Mouse (Mus musculus): Measurements from ENCODE around the gene Sun2.

Sun2 gene

DNA sequence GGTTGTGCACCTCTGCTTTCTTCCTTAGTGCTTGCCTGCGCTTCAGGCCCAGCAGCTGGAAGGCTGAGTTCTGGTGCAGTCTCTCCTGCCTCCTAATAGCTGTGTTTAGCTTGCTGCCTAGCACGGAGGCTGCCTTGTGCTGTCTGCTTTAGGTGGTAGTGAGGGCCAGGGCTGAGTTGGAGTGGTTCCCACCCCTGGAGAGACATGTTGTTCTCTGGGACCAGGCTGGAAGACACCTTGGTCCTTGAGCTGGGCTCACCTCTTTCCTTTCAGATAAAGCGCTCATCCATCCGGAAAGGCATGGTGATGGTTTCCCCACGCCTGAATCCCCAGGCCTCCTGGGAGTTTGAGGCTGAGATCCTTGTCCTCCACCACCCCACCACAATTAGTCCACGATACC lies 25.6 kb downstream of the Sun2 start:
- TF ChIP-seq GATA4 (IDR thresholded peaks at IDR 0.05; ENCODE audit: insufficient replicate concordance, low read length), result no peak

DNA sequence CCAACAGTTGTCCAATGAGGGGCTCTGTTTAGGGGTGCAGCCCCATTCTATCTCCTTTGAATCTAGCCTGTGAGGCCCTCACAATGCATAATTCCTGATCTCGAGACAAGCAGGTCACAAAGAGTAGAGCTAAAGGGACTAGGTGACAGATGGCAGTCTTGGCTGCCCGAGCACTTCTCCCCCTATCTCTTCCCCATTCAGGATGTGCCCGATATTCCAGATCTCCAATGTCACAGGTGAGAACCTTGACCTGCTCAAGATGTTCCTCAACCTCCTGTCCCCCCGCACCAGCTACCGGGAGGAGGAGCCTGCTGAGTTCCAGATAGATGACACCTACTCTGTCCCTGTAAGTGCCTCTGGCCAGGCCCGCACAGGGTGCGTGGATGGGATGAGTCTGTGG lies 26.7 kb downstream of the Sun2 start:
- no peak for TF ChIP-seq GATA4 (IDR thresholded peaks at IDR 0.05; ENCODE audit: insufficient replicate concordance, low read length)

DNA sequence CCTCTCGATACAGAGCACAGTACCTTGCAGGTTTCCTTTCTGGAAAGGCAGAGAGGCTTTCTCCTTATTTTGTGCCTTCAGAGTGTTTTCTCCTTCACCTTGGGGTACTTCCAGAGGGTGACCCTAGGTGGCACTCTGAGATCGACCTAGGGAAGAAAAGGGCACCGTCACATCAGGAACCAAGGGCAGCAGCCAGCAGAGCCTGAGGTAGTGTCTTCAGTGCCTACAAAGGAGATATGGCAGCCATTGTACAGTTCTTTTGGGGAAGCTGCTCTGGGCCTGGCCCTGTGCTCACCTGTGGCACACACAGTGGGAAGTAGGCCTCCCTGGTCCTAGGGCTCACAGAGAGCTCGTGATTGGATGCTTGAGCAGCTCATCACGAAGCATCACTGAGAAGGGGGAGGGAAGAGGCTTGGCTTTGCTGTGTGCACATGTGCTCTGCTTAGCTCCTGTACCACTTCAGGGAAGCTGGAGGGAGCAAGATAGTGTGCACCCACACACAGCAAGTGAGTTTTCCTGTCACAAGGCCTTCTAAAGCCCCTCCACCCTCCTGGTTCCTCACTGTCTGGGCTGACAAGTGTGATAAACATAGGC lies 34.0 kb downstream of the Sun2 start:
- no peak for TF ChIP-seq GATA4 (IDR thresholded peaks at IDR 0.05; ENCODE audit: insufficient replicate concordance, low read length)

GRCm38 (mm10) chr15:79706603-79707214 lies 35.6 kb downstream of the Sun2 start:
- TF ChIP-seq GATA4 (IDR thresholded peaks at IDR 0.05; ENCODE audit: insufficient replicate concordance, low read length), result no peak

- TF ChIP-seq GATA4 (IDR thresholded peaks at IDR 0.05; ENCODE audit: insufficient replicate concordance, low read length), result no peak
Observed at GRCm38 (mm10) chr15:79697558-79698187, 44.7 kb downstream of the Sun2 start.

DNA sequence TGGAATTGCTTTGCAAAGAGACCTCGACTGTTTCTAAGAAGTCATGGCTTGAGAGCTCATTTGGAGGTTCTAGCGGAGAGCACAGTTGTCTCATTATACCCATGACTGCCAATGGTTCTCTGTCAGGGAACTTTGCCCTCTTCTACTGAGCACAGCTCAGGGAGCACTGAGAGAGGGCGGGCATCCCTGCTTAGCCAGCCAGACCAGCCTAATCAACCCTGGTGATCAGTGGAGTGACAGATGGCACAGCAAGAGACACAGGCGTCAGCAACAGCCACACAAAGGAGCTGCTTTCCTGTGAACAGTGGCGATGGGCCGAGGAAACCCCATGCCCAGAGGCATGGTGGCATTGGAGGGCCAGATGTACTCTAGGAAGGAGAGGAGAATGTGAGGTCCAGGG lies 45.3 kb downstream of the Sun2 start:
- no peak for TF ChIP-seq GATA4 (IDR thresholded peaks at IDR 0.05; ENCODE audit: insufficient replicate concordance, low read length)

DNA sequence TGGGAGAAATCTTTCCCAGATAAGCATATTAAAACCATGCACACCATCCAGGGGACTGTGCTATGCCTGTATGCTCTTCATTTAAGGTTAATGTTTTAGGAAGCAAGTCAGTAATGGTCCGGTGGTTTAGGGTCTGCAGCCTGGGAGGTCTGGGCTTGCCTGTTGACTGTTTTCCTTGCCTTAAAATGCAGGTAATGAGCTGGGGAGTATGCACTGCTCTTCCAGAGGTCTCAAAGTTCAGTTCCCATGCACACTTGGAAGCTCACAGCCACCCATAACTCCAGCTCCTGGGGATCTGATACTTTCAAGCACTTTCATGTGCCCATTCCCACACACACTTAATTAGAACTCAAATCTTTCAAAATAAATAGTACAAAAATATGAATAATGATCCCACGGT lies 45.8 kb downstream of the Sun2 start:
- no peak for TF ChIP-seq GATA4 (IDR thresholded peaks at IDR 0.05; ENCODE audit: insufficient replicate concordance, low read length)

GRCm38 (mm10) chr15:79695516-79695915 lies 46.8 kb downstream of the Sun2 start:
- no peak for TF ChIP-seq GATA4 (IDR thresholded peaks at IDR 0.05; ENCODE audit: insufficient replicate concordance, low read length)

DNA sequence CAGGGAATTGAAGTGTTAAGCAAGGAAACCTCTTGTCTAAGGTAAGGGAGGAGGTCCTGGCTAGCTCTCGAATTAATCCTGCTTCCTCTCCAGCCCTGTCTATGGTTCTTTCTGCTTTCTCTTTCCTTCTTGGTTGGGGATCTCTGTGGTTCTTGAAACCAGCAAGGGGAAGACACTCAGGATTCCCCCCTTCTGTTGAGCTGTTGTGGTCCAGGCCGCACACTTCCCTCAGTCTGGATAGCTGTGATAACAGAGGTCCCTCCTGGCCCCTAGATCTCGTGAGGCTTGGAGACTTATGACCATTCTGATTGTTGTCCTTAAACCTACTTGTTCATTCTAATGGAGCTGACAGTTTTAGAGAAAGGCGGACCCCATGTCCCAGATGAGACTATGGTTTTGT lies 47.8 kb downstream of the Sun2 start:
- TF ChIP-seq GATA4 (IDR thresholded peaks at IDR 0.05; ENCODE audit: insufficient replicate concordance, low read length), result no peak

DNA sequence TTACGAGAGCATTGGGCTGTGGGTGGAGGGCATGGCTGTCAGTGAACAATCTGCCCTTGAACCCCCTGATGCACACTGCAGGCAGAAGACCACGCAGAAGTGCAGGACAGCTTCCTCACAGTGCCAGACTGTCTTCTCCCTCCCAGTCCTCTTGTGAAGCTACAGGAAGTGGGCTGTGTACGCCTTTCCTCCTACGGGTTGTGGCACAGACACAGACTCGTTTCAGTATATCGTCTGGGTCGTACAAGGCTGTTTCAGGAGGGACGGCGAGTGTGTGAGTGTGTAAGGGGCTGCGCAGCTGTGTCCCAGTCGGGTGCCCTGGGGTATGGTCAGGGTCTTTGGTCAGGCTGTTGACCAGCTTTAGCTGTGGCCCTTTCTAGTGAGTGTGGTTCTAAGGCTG lies 48.6 kb downstream of the Sun2 start:
- TF ChIP-seq GATA4 (IDR thresholded peaks at IDR 0.05; ENCODE audit: insufficient replicate concordance, low read length), result no peak

DNA sequence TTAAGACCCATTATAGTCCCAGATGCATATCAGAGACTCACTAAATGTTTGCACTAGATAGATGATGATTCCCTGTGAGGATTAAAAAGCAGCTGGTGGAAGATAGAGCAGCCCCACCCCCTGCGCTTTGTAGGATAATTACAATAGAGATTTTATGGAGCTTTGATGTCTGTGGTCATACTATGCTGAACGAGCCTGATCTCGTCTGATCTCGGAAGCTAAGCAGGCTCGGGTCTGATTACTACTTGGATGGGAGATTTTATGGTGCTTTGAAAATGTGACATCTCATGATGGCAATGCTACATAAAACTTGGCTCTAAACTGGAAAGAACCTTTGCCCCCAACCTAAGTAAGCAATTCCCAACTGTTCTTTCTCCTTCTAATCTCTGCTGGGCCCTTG lies 50.0 kb downstream of the Sun2 start:
- TF ChIP-seq GATA4 (IDR thresholded peaks at IDR 0.05; ENCODE audit: insufficient replicate concordance, low read length), result no peak

DNA sequence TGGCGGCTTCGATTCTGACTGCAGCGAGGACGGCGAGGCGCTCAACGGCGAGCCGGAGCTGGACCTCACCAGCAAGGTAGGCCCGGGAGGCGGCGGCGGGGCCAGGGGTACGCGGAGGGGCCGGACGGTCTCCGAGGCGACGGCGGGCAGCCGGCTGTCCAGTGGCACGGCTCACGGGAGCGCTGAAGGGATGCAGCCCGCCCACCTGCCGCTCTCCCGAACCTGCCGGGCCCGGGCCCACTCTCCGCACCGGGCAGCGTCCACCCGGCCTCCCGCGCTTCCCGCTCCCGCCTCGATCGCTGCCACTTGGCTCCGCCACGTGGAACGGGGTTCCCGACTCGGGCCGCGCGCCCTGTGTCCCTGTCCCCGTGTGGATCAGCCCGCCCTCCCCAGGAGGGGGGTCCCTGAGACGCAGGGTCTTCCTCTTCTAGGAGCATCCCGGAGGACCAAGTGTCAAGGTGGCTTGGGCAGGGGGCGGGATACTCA lies 51.3 kb downstream of the Sun2 start:
- no peak for TF ChIP-seq GATA4 (IDR thresholded peaks at IDR 0.05; ENCODE audit: insufficient replicate concordance, low read length)

- no peak for TF ChIP-seq GATA4 (IDR thresholded peaks at IDR 0.05; ENCODE audit: insufficient replicate concordance, low read length)
Observed at GRCm38 (mm10) chr15:79690426-79691022, 51.8 kb downstream of the Sun2 start, which contains the start of gene Gtpbp1. TSS of gene Gtpbp1 (plus strand) at chr15:79690845.

- TF ChIP-seq GATA4 (IDR thresholded peaks at IDR 0.05; ENCODE audit: insufficient replicate concordance, low read length), result peak; percentile 20; the same call in 1 of the 2 replicates
Observed at GRCm38 (mm10) chr15:79689662-79690425, 52.5 kb downstream of the Sun2 start.

- TF ChIP-seq GATA4 (IDR thresholded peaks at IDR 0.05; ENCODE audit: insufficient replicate concordance, low read length), result 0 out of 2 replicates have a peak, but pooled peaks have one; percentile 22
Observed at GRCm38 (mm10) chr15:79688268-79688956, 53.9 kb downstream of the Sun2 start.

Measured in liver, adult (tissue).